Mouse (Mus musculus): Measurements from ENCODE around the gene Nr2c2. TPM values are rescaled to one million over a fixed set of nuclear protein-coding genes. Genes with fewer than 3 reads are reported as not detected.

The Nr2c2 gene
- polyA plus RNA-seq, 1 experiment from 2014 or later: 35.1 TPM

- Histone ChIP-seq H3K4me3 (no peak overlapping the region), H3K36me3 (no peaks in the 10 kb centered on the region), H3K4me1 (no peaks in the 10 kb centered on the region), H3K27me3 (0 out of 2 replicates have a peak, but pooled peaks cover 5% of the 10 kb centered on the region), H3K27ac (no peak overlapping the region), H3K9ac (no peak overlapping the region), H3K9me3 (replicated peaks) (no peaks in the 10 kb centered on the region), H3K4me2 (replicated peaks) (no peak overlapping the region)
- no peak for ATAC-seq (ENCODE audit: low FRiP score)
- WGBS: 40% methylated on average over 3 of the region's 3 CpGs
Observed at GRCm38 (mm10) chr6:92219445-92219844, 128.3 kb downstream of the Nr2c2 start.

- ATAC-seq (ENCODE audit: low FRiP score): no peak
- Histone ChIP-seq H3K27me3 (0 out of 2 replicates have a peak, but pooled peaks cover 5% of the 10 kb centered on the region), H3K9me3 (replicated peaks) (no peaks in the 10 kb centered on the region), H3K36me3 (no peaks in the 10 kb centered on the region), H3K4me3 (no peak overlapping the region), H3K4me2 (replicated peaks) (no peak overlapping the region), H3K27ac (no peak overlapping the region), H3K4me1 (no peaks in the 10 kb centered on the region), H3K9ac (no peak overlapping the region)
- 84% methylated on average over 6 of the region's 6 CpGs for WGBS
Observed at GRCm38 (mm10) chr6:92221604-92222003, 130.4 kb downstream of the Nr2c2 start.

- H3K9ac ChIP-seq: no peak overlapping the region
- 88% methylated on average over 3 of the region's 3 CpGs for WGBS
Observed at GRCm38 (mm10) chr6:92222021-92222420, 130.8 kb downstream of the Nr2c2 start.

More at GRCm38 (mm10) chr6:92222021-92222420, 130.8 kb downstream of the Nr2c2 start:
- no peak for ATAC-seq (ENCODE audit: low FRiP score)
- no peaks in the 10 kb centered on the region for H3K9me3 ChIP-seq (replicated peaks)
- H3K4me3 ChIP-seq: no peak overlapping the region
- no peaks in the 10 kb centered on the region for H3K4me1 ChIP-seq
- H3K27me3 ChIP-seq: 0 out of 2 replicates have a peak, but pooled peaks cover 5% of the 10 kb centered on the region
- H3K36me3 ChIP-seq: no peaks in the 10 kb centered on the region
- H3K27ac ChIP-seq: no peak overlapping the region
- H3K4me2 ChIP-seq (replicated peaks): no peak overlapping the region

Other genes with a start within 250 kb of the Nr2c2 start
- gene Ccdc174, start 213.3 kb upstream of the Nr2c2 start, polyA plus RNA-seq (2016; fragmentation: Nextera tagmentation; extraction: Ambion mirVana): 54.8 and 58.3 TPM in 2 replicates
- 0.63 and 1.2 TPM in 2 replicates for gene 4930590J08Rik, start 188.6 kb upstream of the Nr2c2 start, polyA plus RNA-seq (2016; fragmentation: Nextera tagmentation; extraction: Ambion mirVana)
- 13.3 and 13.7 TPM in 2 replicates for gene Fgd5, start 112.5 kb upstream of the Nr2c2 start, polyA plus RNA-seq (2016; fragmentation: Nextera tagmentation; extraction: Ambion mirVana)
- 64.1 and 64.2 TPM in 2 replicates for gene Mrps25, start 92.6 kb downstream of the Nr2c2 start, polyA plus RNA-seq (2016; fragmentation: Nextera tagmentation; extraction: Ambion mirVana)
- gene Rbsn, start 123.5 kb downstream of the Nr2c2 start, polyA plus RNA-seq (2016; fragmentation: Nextera tagmentation; extraction: Ambion mirVana): 33.5 and 45.4 TPM in 2 replicates
- gene Trh, start 153.3 kb downstream of the Nr2c2 start, polyA plus RNA-seq (2016; fragmentation: Nextera tagmentation; extraction: Ambion mirVana): 1.2 and 2.5 TPM in 2 replicates